Mouse (Mus musculus) myocyte (in vitro differentiated cells): ENCODE data around the gene Kank2.

Experiments
- MAX ChIP-seq: IDR thresholded peaks from one replicate; pipeline ENCODE4 v1.6.1; 2011; ENCODE audit warnings: low read depth, mild to moderate bottlenecking, control low read depth
- POLR2A ChIP-seq: IDR thresholded peaks from one replicate; pipeline ENCODE4 v1.6.1; 2011; ENCODE audit warnings: low read depth, mild to moderate bottlenecking, control low read depth, moderate library complexity; ENCODE audit not compliant: insufficient read length
- POLR2AphosphoS2 ChIP-seq: IDR thresholded peaks from one replicate; pipeline ENCODE4 v1.6.1; 2011; ENCODE audit warnings: low read depth, control low read depth; ENCODE audit not compliant: insufficient read length
- USF1 ChIP-seq: IDR thresholded peaks from one replicate; pipeline ENCODE4 v1.6.1; 2011; ENCODE audit warnings: low read depth, mild to moderate bottlenecking, control low read depth, moderate library complexity

GRCm38 (mm10) chr9:21818125-21818524, 19.6 kb upstream of the Kank2 start:
- TF ChIP-seq MAX (no peak), POLR2A (no peak), POLR2AphosphoS2 (no peak), USF1 (no peak)
